Mouse (Mus musculus) embryonic stem cell, embryonic (primary cell): ENCODE data around the gene Tcf3.

Source experiments
- CTCF ChIA-PET, 4 experiments: fragments of 300-600 bp in 2 of 4; fragments of 350-600 bp in 2 of 4; sonication (Branson Sonifier 250); formaldehyde crosslinking; loops; one replicate each; lab custom pipeline; 2022; ENCODE audit warnings: inconsistent platforms in 2 of 4; lab: Charles Lee
- POLR2A ChIA-PET, 4 experiments: fragments of 300-600 bp in 2 of 4; fragments of 350-600 bp in 2 of 4; sonication (Branson Sonifier 250); formaldehyde crosslinking; loops; one replicate each; lab custom pipeline; 2022; ENCODE audit warnings: antibody characterized with exemption in 4 of 4, inconsistent platforms in 1 of 4; lab: Charles Lee

Tcf3 gene

DNA sequence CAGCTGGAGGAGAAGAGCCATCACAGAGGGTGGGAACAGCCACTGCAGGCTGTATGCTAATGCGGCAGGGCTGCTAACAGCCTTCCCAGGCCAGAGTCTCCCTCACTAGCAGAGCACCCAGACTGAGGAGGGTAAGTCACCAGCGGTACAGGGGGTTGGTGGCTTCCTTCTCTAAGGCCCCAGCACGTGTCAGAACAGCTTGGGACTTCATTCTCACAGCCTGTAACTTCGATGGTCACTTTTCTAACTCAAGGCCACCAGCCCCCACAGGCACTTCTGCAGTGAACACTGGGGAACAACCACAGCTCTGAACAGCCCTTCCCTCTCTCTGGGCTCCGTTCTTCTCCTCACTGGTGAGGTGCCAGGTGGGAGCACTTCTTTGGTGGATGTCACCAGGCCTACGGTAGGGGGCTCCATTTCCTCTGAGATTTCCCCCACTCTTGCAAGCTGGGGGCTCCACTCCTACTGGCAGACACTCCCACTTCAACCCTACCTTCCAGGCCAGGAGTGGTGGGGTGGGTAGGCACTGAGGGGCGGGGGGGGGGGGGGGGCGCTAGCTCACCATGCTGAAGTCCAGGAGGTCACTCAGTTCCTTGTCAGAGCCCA lies 3.0 kb downstream of the Tcf3 start:
- CTCF ChIA-PET, result interaction anchor here (0.5 to 2.5 kb wide), 14 partner anchors 11 to 304 kb away, joined by 3 to 8 read pairs (median 4); partner anchors contain the start of genes Atp8b3 (in 2 of the 4) and Rexo1 (in 1 of the 4)
- POLR2A ChIA-PET, result interaction anchor here in 2 of 4 experiments (0.7 to 3.3 kb wide), 11 partner anchors 8 to 379 kb away, joined by 3 to 19 read pairs (median 4); partner anchors contain the start of genes Mbd3 (in 2 of the 2), Rexo1 (in 1 of the 2) and Uqcr11 (in 1 of the 2)

DNA sequence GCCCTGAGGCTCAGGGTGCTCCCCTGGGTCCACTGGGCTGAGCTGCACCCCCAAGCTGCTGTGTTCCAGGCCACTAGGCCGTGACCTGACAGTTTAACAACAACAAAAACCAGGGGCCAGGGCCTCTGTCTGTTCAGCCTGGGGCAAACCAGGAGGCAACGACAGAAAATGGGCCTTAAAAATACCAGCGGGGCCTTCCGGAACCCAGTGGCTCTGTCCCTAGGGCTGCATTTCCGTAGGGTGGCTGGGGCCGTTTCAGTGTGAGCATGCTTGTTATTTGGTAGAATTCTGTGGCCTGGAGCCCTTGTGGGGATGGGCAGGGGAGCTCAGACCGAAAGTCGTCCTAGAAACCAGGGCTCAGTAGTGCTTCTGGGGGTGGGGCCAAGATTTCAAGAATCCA lies 3.6 kb downstream of the Tcf3 start:
- ChIA-PET CTCF (interaction anchor here (0.5 to 2.5 kb wide), 12 partner anchors 12 to 305 kb away, joined by 3 to 8 read pairs (median 3); partner anchors contain the start of gene Mex3d (in 1 of the 4)), POLR2A (interaction anchor here in 2 of 4 experiments (0.6 to 3.3 kb wide), 12 partner anchors 12 to 379 kb away, joined by 3 to 14 read pairs (median 4); partner anchors contain the start of genes Mbd3 (in 2 of the 2), Rexo1 (in 1 of the 2) and Uqcr11 (in 1 of the 2))

DNA sequence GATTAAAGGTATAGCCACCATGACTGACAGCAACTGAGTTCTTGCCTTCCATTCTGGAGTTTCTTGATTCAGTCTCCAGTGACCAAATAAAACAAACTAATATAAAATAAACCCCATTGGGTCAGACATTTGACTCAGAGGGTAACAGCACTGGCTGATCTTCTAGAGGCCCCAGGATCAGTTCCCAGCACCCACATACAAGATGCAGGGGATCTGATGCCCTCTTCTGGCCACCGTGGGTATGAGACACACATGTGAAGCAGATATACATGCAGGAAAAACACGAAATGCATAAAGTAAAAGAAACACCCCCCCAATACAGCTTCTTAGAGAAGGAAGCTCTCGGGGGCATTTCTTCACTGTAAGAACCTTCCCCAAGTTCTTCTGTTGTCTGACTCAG lies 8.4 kb downstream of the Tcf3 start:
- ChIA-PET POLR2A (interaction anchor here in 2 of 4 experiments (0.6 to 4.6 kb wide), 6 partner anchors 23 to 721 kb away, joined by 3 to 23 read pairs (median 3); partner anchors contain the start of genes Atp8b3 (in 1 of the 2) and Mbd3 (in 1 of the 2)), CTCF (interaction anchor here in 1 of 4 experiments (1.0 to 3.2 kb wide), 3 partner anchors 16 to 84 kb away, joined by 3 to 9 read pairs (median 8); no protein-coding TSS in a partner anchor)

DNA sequence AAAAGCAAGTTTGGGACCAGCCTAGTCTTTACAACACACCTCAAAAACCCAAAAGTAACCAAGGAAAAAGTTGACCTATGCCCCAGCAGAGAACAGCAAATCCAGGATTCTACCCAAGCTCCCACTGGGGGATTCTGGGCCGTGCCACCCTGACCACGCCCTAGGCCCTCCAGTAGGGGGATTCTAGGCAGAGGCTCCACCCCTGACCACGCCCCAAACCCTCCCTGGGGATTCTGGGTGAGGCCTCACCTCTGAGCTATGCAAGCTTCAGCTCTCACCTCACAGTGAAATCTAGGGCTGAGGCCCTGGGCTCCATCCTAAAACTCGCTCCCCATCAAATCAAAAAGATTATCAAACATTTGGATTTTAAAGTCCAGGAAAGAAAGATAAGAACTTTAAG lies 9.9 kb downstream of the Tcf3 start:
- CTCF ChIA-PET, result interaction anchor here (0.6 to 2.2 kb wide), 30 partner anchors 9 to 923 kb away, joined by 3 to 19 read pairs (median 4); partner anchors contain the start of gene Mbd3 (in 1 of the 4)

DNA sequence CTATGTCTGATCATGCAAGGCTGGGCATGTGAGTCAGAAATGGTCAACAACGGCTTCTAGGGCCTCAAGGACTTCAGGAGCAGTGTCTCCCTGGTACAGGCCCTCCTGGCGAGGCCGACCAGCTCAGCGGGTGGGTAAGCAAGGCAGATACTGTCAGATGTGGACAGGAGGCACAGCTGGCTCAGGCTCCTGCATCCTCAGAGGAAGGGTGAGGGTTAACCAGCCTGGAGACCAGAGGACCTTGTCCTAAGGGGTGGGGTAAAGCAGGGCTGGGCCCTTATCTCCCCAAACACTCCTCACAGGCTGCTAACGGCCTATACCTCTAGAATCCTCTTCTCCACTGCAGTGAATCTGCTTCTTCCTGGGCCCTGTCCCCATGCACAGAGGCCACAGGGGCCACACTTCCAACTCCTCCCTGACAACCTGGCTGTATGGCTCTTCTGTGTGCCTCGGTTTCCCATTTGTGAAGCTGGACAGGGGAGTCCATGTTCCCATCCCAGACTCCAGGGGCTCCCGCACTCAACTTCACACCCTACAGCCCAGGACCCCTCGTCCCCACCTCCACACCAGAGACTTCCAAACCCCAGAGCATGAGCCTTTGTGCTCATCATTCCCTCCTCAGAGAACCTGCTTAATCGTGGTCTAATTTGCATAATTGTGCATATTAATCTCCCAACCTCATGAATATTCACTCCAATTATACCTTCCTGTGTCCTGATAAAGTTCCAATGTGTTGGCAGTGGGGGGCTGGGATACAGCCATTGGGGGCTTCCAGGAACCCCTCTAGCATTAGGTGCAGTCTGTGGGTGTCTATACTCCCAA lies 11.6 kb downstream of the Tcf3 start:
- CTCF ChIA-PET, result interaction anchor here in 1 of 4 experiments (1.3 kb wide), 1 partner anchor 19 kb away, joined by 3 read pairs; no protein-coding TSS in a partner anchor
- POLR2A ChIA-PET, result interaction anchor here in 2 of 4 experiments (0.7 to 4.6 kb wide), 9 partner anchors 10 to 254 kb away, joined by 3 to 33 read pairs (median 5); partner anchors contain the start of genes Mbd3 (in 1 of the 2), Pcsk4 (in 1 of the 2), Reep6 (in 1 of the 2) and Tcf3 (in 1 of the 2)

More for the DNA sequence above, 9.9 kb downstream of the Tcf3 start:
- POLR2A ChIA-PET, result interaction anchor here (0.6 to 4.6 kb wide), 72 partner anchors 9 to 1920 kb away, joined by 3 to 33 read pairs (median 4); partner anchors contain the start of genes Abhd17a (in 2 of the 4), Mbd3 (in 2 of the 4), Rps15 (in 2 of the 4) and Uqcr11 (in 2 of the 4)

DNA sequence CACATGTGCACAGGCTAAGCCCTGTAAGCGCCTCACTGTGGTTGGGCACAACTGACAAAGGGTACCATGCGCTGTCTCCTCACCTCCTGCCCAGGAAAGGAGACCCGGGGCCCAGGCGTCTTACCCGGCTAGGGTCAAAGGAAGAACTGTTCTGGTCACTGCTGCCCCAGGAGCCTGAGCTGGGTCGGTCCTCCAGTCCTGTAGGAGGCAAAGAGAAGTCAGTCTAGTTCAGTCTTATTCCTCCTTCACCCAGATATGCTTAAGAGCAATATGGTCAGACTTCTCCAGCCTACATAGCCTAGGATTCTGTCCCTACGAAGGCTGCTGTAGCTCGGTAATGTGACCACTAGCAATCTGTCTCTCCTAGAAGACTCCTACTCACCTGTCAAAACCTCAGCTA lies 12.2 kb downstream of the Tcf3 start:
- ChIA-PET CTCF (interaction anchor here in 1 of 4 experiments (1.3 kb wide), 1 partner anchor 18 kb away, joined by 3 read pairs; no protein-coding TSS in a partner anchor), POLR2A (interaction anchor here in 2 of 4 experiments (0.8 to 3.4 kb wide), 5 partner anchors 11 to 255 kb away, joined by 3 to 33 read pairs (median 19); partner anchors contain the start of genes Mbd3 (in 1 of the 2), Tcf3 (in 1 of the 2) and Uqcr11 (in 1 of the 2))

DNA sequence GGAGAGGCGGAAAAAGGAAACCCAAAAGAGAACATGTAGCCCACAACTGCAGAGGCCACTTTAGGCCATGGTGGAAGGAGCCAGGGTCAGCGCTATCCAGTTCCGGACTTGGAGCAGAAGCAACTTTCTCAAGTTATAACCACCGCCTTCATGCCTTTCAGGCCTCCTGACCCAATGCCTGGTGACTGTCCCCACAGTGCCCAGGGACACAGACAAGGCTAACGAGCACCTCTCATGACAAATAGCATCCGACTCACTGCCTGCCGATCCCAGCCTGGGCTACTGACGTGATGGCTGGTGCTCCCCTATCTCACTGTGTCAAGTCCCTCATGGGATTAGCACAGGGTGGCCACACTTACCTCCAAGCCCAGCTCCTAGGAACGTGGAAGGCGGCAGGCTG lies 12.7 kb downstream of the Tcf3 start:
- ChIA-PET CTCF (interaction anchor here in 1 of 4 experiments (1.3 kb wide), 1 partner anchor 17 kb away, joined by 3 read pairs; no protein-coding TSS in a partner anchor), POLR2A (interaction anchor here in 3 of 4 experiments (0.8 to 3.4 kb wide), 4 partner anchors 12 to 21 kb away, joined by 3 to 33 read pairs (median 4); partner anchors contain the start of genes Mbd3 (in 1 of the 3) and Uqcr11 (in 1 of the 3))

DNA sequence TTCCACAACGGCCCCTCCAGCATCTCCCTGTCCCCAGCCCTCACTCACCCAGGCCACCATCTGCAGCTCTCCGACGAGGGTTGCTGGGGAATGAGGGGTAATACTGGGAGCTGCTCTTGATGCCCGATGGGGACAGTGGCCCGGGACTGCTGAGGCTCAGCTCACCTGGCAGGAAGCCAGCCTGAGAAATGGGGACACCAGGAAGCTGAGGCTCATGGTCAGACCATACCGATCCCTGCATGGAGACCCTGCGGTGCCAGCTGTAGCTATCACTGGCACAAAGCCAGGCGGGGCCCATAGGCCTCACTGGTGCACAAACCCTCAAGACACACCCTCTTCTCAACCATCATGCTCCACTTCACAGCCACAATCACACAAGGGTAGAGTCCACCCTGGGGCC lies 14.0 kb downstream of the Tcf3 start:
- ChIA-PET CTCF (interaction anchor here in 2 of 4 experiments (0.5 to 3.5 kb wide), 4 partner anchors 12 to 192 kb away, joined by 3 to 19 read pairs (median 3); no protein-coding TSS in a partner anchor), POLR2A (interaction anchor here in 3 of 4 experiments (1.0 to 2.9 kb wide), 5 partner anchors 11 to 257 kb away, joined by 3 to 19 read pairs (median 4); partner anchors contain the start of genes Mbd3 (in 2 of the 3) and Uqcr11 (in 1 of the 3))

DNA sequence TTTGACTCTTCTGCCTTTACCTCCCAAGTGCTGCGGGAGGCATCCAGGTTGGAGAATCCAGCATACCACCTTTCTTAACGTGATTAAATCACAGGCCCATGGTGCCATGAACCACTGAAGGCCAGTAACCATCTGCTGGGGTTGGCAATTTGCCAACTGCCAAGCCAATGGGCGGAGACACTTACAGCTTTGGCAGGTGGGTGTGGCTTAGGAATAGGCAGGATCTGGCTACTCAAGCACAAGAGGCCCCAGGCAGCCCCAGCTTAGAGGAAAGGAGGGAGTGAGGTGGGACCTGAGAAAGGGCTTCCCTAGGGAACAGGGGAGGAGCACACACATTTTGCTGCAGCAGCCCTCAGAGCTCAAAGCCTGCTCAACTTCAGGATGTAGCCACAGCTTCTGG lies 15.1 kb downstream of the Tcf3 start:
- ChIA-PET POLR2A (interaction anchor here (0.8 to 2.9 kb wide), 14 partner anchors 11 to 258 kb away, joined by 3 to 19 read pairs (median 4); partner anchors contain the start of genes Mbd3 (in 3 of the 4), Atp8b3 (in 1 of the 4) and Csnk1g2 (in 1 of the 4)), CTCF (interaction anchor here in 3 of 4 experiments (1.0 to 3.5 kb wide), 5 partner anchors 15 to 139 kb away, joined by 3 to 19 read pairs (median 4); no protein-coding TSS in a partner anchor)

DNA sequence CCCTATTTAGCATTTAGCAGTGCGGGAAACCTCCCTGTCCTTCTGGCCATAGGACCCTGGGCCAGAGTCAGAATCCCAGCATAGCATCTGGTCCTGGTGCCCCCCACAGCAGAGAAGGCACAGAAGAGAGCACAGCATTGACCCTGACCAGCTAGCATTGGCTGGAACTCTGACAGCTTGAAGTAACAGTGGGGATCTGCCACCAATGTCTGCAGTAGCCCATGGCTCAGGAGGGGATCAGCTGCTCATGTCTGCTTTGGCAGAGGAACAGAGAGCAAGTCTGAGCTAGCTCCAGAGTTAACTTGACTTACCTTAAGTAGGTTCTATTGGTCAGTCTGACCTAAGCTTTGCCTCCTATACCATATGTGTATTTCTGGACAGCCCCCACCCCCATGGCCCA lies 15.6 kb downstream of the Tcf3 start:
- POLR2A ChIA-PET, result interaction anchor here (0.5 to 2.9 kb wide), 21 partner anchors 10 to 411 kb away, joined by 3 to 19 read pairs (median 3); partner anchors contain the start of genes Mbd3 (in 3 of the 4), Atp8b3 (in 1 of the 4), Csnk1g2 (in 1 of the 4) and Rps15 (in 1 of the 4)
- CTCF ChIA-PET, result interaction anchor here in 3 of 4 experiments (0.9 to 3.5 kb wide), 7 partner anchors 15 to 143 kb away, joined by 3 to 19 read pairs (median 4); partner anchors contain the start of gene Rexo1 (in 1 of the 3)

DNA sequence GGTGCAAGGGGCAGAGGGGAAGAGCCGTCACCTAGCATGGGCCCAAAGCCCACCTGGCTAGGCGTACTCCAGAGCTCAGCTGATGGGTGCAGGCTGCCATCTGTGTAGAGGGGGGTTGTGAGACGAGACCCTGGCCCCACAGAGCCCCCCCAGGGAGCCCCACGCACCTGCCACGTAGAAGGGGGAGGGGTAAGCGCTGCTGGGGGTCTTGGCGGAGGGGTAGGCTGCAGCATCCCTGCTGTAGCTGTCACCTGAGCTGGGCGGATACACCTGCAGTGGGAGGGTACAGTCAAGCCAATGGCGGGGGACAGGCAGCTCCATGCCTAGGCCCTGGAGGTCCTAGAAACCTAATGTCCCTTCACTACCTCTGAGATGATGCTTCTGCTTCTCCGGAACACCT lies 16.1 kb downstream of the Tcf3 start:
- ChIA-PET CTCF (interaction anchor here in 3 of 4 experiments (0.9 to 3.5 kb wide), 8 partner anchors 13 to 144 kb away, joined by 3 to 19 read pairs (median 4); partner anchors contain the start of gene Rexo1 (in 1 of the 3)), POLR2A (interaction anchor here (0.5 to 2.9 kb wide), 20 partner anchors 9 to 412 kb away, joined by 3 to 19 read pairs (median 3); partner anchors contain the start of genes Mbd3 (in 2 of the 4), Atp8b3 (in 1 of the 4), Csnk1g2 (in 1 of the 4) and Rps15 (in 1 of the 4))

DNA sequence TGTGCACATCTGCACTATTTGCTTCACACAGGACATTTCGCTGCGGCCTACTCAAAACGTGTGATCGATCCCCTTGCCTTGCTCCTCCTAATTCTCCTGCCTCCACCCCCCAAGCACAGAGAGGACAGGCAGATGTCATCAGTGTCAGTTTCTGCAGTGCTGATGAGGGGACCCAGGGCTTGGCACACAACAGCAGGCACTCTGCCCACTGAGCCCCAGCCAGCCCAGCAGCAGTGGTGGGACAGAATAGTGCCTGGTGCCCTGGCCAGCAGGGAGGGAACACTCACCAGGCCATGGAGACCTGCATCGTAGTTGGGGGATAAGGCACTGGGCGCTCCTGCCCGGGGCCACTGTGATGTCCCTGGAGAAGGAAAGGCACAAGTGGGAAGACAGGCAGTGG lies 17.9 kb downstream of the Tcf3 start:
- POLR2A ChIA-PET, result interaction anchor here in 2 of 4 experiments (1.2 to 1.3 kb wide), 2 partner anchors 16 kb away, joined by 3 to 4 read pairs; partner anchors contain the start of gene Mbd3 (in 2 of the 2)
- CTCF ChIA-PET, result interaction anchor here in 1 of 4 experiments (1.2 kb wide), 1 partner anchor 103 kb away, joined by 3 read pairs; no protein-coding TSS in a partner anchor

DNA sequence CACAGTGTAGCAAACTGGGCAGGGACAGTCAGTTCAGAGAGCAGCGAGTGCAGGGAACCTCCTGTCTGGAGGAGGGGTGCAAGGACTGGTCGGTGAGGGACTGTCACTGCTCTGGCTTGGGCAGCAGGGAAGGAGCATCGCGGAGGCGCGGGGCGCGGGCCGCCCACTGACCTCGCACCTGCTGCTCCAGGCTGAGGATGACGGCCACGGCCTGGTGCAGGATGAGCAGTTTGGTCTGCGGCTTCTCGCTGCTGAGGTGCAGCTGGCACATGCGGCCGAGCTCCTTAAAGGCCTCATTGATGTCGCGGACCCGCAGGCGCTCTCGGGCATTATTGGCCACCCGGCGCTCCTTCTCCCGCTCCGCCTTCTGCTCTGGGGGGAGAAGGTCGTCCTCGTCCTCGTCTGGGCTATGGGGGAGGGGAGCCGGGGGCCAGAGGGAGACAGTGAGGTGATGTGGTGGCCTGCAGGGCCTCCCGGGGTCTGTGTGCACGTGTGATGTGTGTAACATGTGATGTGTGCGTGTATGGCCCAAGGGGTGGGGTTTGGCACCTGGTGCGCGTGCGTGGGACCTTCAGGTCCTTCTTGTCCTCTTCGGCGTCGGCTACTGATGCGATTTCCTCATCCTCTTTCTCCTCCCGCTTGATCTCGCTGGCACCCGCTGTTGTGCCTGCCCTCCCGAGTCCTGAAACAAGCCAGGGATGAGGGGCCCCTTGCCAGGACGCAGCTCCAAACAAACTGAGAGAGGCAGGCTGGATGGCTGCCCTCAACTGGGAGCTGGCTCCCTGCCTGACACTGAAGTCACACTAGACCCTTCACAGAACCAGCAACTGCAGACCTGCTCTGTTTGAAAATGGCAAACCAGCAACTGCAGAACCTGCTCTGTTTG lies 20.5 kb downstream of the Tcf3 start:
- POLR2A ChIA-PET, result interaction anchor here in 2 of 4 experiments (1.3 to 2.7 kb wide), 5 partner anchors 9 to 13 kb away, joined by 3 to 10 read pairs (median 9); partner anchors contain the start of gene Mbd3 (in 1 of the 2)

DNA sequence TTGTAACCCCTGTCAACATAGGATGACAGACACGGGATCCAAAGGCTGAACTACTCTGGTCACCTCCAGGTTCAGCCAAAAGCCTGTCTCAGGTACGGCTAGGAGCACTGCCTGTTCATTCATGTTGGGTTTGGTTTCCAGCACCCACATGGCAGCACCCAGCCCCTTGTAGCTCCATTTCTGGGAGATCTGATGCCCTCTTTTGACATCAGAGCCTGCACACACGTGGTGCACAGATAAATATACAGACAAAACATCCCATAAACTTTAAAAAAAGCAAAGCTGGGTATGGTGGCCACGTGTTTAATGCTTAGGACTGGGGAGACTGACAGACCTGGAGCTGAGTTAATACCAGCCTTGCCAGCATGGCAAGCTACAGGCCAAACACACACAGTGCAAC lies 25.5 kb downstream of the Tcf3 start:
- CTCF ChIA-PET, result interaction anchor here in 1 of 4 experiments (0.5 kb wide), 1 partner anchor 197 kb away, joined by 3 read pairs; no protein-coding TSS in a partner anchor

More for the DNA sequence above, 20.5 kb downstream of the Tcf3 start:
- CTCF ChIA-PET, result interaction anchor here (0.5 to 3.1 kb wide), 6 partner anchors 9 to 149 kb away, joined by 3 to 10 read pairs (median 3); no protein-coding TSS in a partner anchor

More for the DNA sequence above, 25.5 kb downstream of the Tcf3 start:
- POLR2A ChIA-PET, result interaction anchor here in 2 of 4 experiments (0.7 to 6.2 kb wide), 10 partner anchors 8 to 240 kb away, joined by 3 to 33 read pairs (median 5); partner anchors contain the start of gene Mbd3 (in 2 of the 2)
